Mouse (Mus musculus) liver, embryonic 12.5 days (tissue): Measurements from ENCODE around the gene Relch. TPM values are rescaled to one million over a fixed set of nuclear protein-coding genes. Genes with fewer than 3 reads are reported as not detected.
"Not testable (repeated sequence)": the region's sequence is repeated elsewhere in the genome, so short reads cannot be mapped to it uniquely, and the experiment has no call there.

Experiments
- ATAC-seq: fragments of 200-750 bp; cut with Nextera tagmentation; 2 replicates; pipeline ENCODE4 v1.8.0; 2017; ENCODE audit warnings: moderate number of reproducible peaks, mild to moderate bottlenecking, moderate library complexity
- H3K27ac ChIP-seq: fragments of 300-500 bp; sonication (generic); 2 replicates; pipeline ENCODE4 v1.5.1; 2016; ENCODE audit warnings: mild to moderate bottlenecking
- H3K27me3 ChIP-seq: fragments of 300-500 bp; sonication (generic); replicated peaks from 2 replicates; pipeline ENCODE4 v1.6.1; 2016; ENCODE audit warnings: mild to moderate bottlenecking, moderate library complexity
- H3K36me3 ChIP-seq: fragments of 300-500 bp; sonication (generic); 2 replicates; pipeline ENCODE4 v1.6.1; 2016; ENCODE audit warnings: mild to moderate bottlenecking, moderate library complexity
- H3K4me1 ChIP-seq: fragments of 300-500 bp; sonication (generic); 2 replicates; pipeline ENCODE4 v1.6.1; 2016
- H3K4me2 ChIP-seq: fragments of 300-500 bp; sonication (generic); 2 replicates; pipeline ENCODE4 v1.6.1; 2016; ENCODE audit warnings: mild to moderate bottlenecking, moderate library complexity
- H3K4me3 ChIP-seq: fragments of 300-500 bp; sonication (generic); 2 replicates; pipeline ENCODE4 v1.5.1; 2016; ENCODE audit warnings: mild to moderate bottlenecking, moderate library complexity
- H3K9ac ChIP-seq: fragments of 300-500 bp; sonication (generic); 2 replicates; pipeline ENCODE4 v1.6.1; 2016; ENCODE audit warnings: mild to moderate bottlenecking, moderate library complexity
- H3K9me3 ChIP-seq: fragments of 300-500 bp; sonication (generic); replicated peaks from 2 replicates; pipeline ENCODE4 v1.6.1; 2016; ENCODE audit warnings: mild to moderate bottlenecking, moderate library complexity
- WGBS: fragments of 180-500 bp; shearing (Covaris S2); methylation state at CpG from one replicate; pipeline ENCODE4 v1.1.7; 2016; ENCODE audit not compliant: insufficient replicate concordance; 5-methylcytosine and 5-hydroxymethylcytosine counted together
- polyA plus RNA-seq: library from polyadenylated mRNA; unstranded; fragments of >200 nt; fragmentation: Nextera tagmentation; extraction: Ambion mirVana; gene quantifications from 2 replicates; pipeline ENCODE4 v1.2.1, GENCODE M21; 2016

Gene Relch
- polyA plus RNA-seq, 1 experiment from 2014 or later, result 19.1 TPM

- peaks cover 73% of the 10 kb centered on the region for H3K36me3 ChIP-seq
- no peak overlapping the region for H3K27ac ChIP-seq
- ATAC-seq, result no peak
- no peak overlapping the region for H3K4me2 ChIP-seq
- H3K9ac ChIP-seq, result no peak overlapping the region
- H3K27me3 ChIP-seq, result no peaks in the 10 kb centered on the region
- WGBS, result 75% methylated on average over 5 of the region's 5 CpGs
- no peak overlapping the region for H3K4me3 ChIP-seq
- H3K9me3 ChIP-seq, result no peaks in the 10 kb centered on the region
- no peaks in the 10 kb centered on the region for H3K4me1 ChIP-seq
These were observed 83.4 kb downstream of the Relch start for GRCm38 (mm10) chr1:105746858-105747596.

GRCm38 (mm10) chr1:105748091-105748799 lies 84.6 kb downstream of the Relch start:
- no peaks in the 10 kb centered on the region for H3K27me3 ChIP-seq
- H3K9me3 ChIP-seq, result no peaks in the 10 kb centered on the region
- H3K9ac ChIP-seq, result no peak overlapping the region
- no peak overlapping the region for H3K4me3 ChIP-seq
- 89% methylated on average over 4 of the region's 4 CpGs for WGBS
- no peak for ATAC-seq
- H3K36me3 ChIP-seq, result peaks cover 72% of the 10 kb centered on the region
- H3K27ac ChIP-seq, result no peak overlapping the region
- H3K4me1 ChIP-seq, result no peaks in the 10 kb centered on the region
- H3K4me2 ChIP-seq, result no peak overlapping the region

GRCm38 (mm10) chr1:105752196-105752595 lies 88.5 kb downstream of the Relch start:
- no peaks in the 10 kb centered on the region for H3K9me3 ChIP-seq
- no peak overlapping the region for H3K9ac ChIP-seq
- H3K27ac ChIP-seq, result no peak overlapping the region
- WGBS, result 43% methylated on average over 4 of the region's 4 CpGs
- H3K36me3 ChIP-seq, result peaks cover 52% of the 10 kb centered on the region
- H3K4me1 ChIP-seq, result no peaks in the 10 kb centered on the region
- no peak overlapping the region for H3K4me3 ChIP-seq
- no peak for ATAC-seq
- H3K4me2 ChIP-seq, result no peak overlapping the region
- no peaks in the 10 kb centered on the region for H3K27me3 ChIP-seq

GRCm38 (mm10) chr1:105752944-105753343 lies 89.3 kb downstream of the Relch start:
- WGBS, result 96% methylated on average over 1 of the region's 1 CpGs
- no peaks in the 10 kb centered on the region for H3K27me3 ChIP-seq
- no peak overlapping the region for H3K27ac ChIP-seq
- H3K4me1 ChIP-seq, result no peaks in the 10 kb centered on the region
- H3K36me3 ChIP-seq, result peaks cover 46% of the 10 kb centered on the region
- no peak for ATAC-seq
- no peaks in the 10 kb centered on the region for H3K9me3 ChIP-seq
- H3K4me3 ChIP-seq, result no peak overlapping the region
- no peak overlapping the region for H3K9ac ChIP-seq
- H3K4me2 ChIP-seq, result no peak overlapping the region

GRCm38 (mm10) chr1:105758798-105759197 lies 95.1 kb downstream of the Relch start:
- Histone ChIP-seq H3K9ac (no peak overlapping the region), H3K27me3 (no peaks in the 10 kb centered on the region), H3K9me3 (peaks cover 13% of the 10 kb centered on the region; the same call in 1 of the 2 replicates), H3K4me1 (no peaks in the 10 kb centered on the region), H3K36me3 (peaks cover 6% of the 10 kb centered on the region; the same call in 1 of the 2 replicates), H3K4me3 (no peak overlapping the region), H3K27ac (no peak overlapping the region), H3K4me2 (no peak overlapping the region)
- no peak for ATAC-seq
- 84% methylated on average over 4 of the region's 4 CpGs for WGBS

- Histone ChIP-seq H3K27me3 (no peaks in the 10 kb centered on the region), H3K4me1 (no peaks in the 10 kb centered on the region), H3K9me3 (peaks cover 13% of the 10 kb centered on the region; the same call in 1 of the 2 replicates), H3K4me3 (no peak overlapping the region), H3K4me2 (no peak overlapping the region), H3K36me3 (peaks cover 2% of the 10 kb centered on the region; the same call in 1 of the 2 replicates), H3K27ac (no peak overlapping the region), H3K9ac (no peak overlapping the region)
- 73% methylated on average over 3 of the region's 3 CpGs for WGBS
- no peak for ATAC-seq
These were observed 95.9 kb downstream of the Relch start for GRCm38 (mm10) chr1:105759422-105760165.

GRCm38 (mm10) chr1:105765586-105765985 lies 101.9 kb downstream of the Relch start:
- H3K4me1 ChIP-seq, result no peaks in the 10 kb centered on the region
- no peak overlapping the region for H3K27ac ChIP-seq
- no peak for ATAC-seq
- no peak overlapping the region for H3K4me2 ChIP-seq
- H3K4me3 ChIP-seq, result no peak overlapping the region
- no peaks in the 10 kb centered on the region for H3K27me3 ChIP-seq
- H3K36me3 ChIP-seq, result no peaks in the 10 kb centered on the region
- H3K9me3 ChIP-seq, result peaks cover 13% of the 10 kb centered on the region; the same call in 1 of the 2 replicates
- H3K9ac ChIP-seq, result no peak overlapping the region
- WGBS, result 64% methylated on average over 8 of the region's 8 CpGs

GRCm38 (mm10) chr1:105766099-105766498 lies 102.4 kb downstream of the Relch start:
- H3K27ac ChIP-seq, H3K4me1 ChIP-seq, H3K4me3 ChIP-seq, ATAC-seq, H3K9ac ChIP-seq, H3K27me3 ChIP-seq, H3K36me3 ChIP-seq, H3K4me2 ChIP-seq: not testable (repeated sequence)
- peaks cover 13% of the 10 kb centered on the region; the same call in 1 of the 2 replicates for H3K9me3 ChIP-seq
- whole genome bisulfite sequencing, result 69% methylated on average over 9 of the region's 9 CpGs

GRCm38 (mm10) chr1:105768397-105768796 lies 104.7 kb downstream of the Relch start:
- Histone ChIP-seq H3K27me3 (no peaks in the 10 kb centered on the region), H3K9me3 (peaks cover under 1% of the 10 kb centered on the region; the same call in 1 of the 2 replicates), H3K4me3 (no peak overlapping the region), H3K4me1 (no peaks in the 10 kb centered on the region), H3K9ac (no peak overlapping the region), H3K36me3 (no peaks in the 10 kb centered on the region), H3K4me2 (no peak overlapping the region), H3K27ac (no peak overlapping the region)
- ATAC-seq, result no peak
- 73% methylated on average over 2 of the region's 2 CpGs for WGBS

GRCm38 (mm10) chr1:105770685-105771084 lies 107.0 kb downstream of the Relch start:
- Histone ChIP-seq H3K27ac (no peak overlapping the region), H3K36me3 (no peaks in the 10 kb centered on the region), H3K9me3 (no peaks in the 10 kb centered on the region), H3K9ac (no peak overlapping the region), H3K27me3 (no peaks in the 10 kb centered on the region), H3K4me1 (peaks cover 3% of the 10 kb centered on the region; the same call in 1 of the 2 replicates), H3K4me2 (no peak overlapping the region), H3K4me3 (no peak overlapping the region)
- WGBS, result 60% methylated on average over 2 of the region's 2 CpGs
- no peak for ATAC-seq

- WGBS, result 71% methylated on average over 4 of the region's 4 CpGs
- no peaks in the 10 kb centered on the region for H3K9me3 ChIP-seq
- no peak overlapping the region for H3K9ac ChIP-seq
- no peak overlapping the region for H3K4me2 ChIP-seq
- no peak for ATAC-seq
- H3K27me3 ChIP-seq, result peaks cover 39% of the 10 kb centered on the region
- H3K4me1 ChIP-seq, result peaks cover 12% of the 10 kb centered on the region
- H3K27ac ChIP-seq, result no peak overlapping the region
- no peaks in the 10 kb centered on the region for H3K36me3 ChIP-seq
- no peak overlapping the region for H3K4me3 ChIP-seq
These were observed 112.8 kb downstream of the Relch start for GRCm38 (mm10) chr1:105776426-105776825.

- Histone ChIP-seq H3K4me1 (peaks cover 9% of the 10 kb centered on the region), H3K27me3 (peaks cover 69% of the 10 kb centered on the region), H3K4me3 (peak overlapping the region; percentile 56), H3K36me3 (no peaks in the 10 kb centered on the region), H3K9me3 (no peaks in the 10 kb centered on the region), H3K27ac (no peak overlapping the region), H3K9ac (no peak overlapping the region), H3K4me2 (peak overlapping the region; percentile 78)
- WGBS, result 25% methylated on average over 12 of the region's 12 CpGs
- ATAC-seq, result no peak; the same call in 1 of the 2 replicates
These were observed 116.4 kb downstream of the Relch start for GRCm38 (mm10) chr1:105780079-105780456.
